Mouse (Mus musculus): ENCODE data around the gene Rabgap1l.

The Rabgap1l gene

GRCm38 (mm10) chr1:160195337-160195663 lies 597.7 kb downstream of the Rabgap1l start:
- DNase-seq (ENCODE audit: extremely low spot score, low spot score) = no peak

- peak; percentile 95 for DNase-seq (ENCODE audit: extremely low spot score, low spot score)
These were observed 598.3 kb downstream of the Rabgap1l start, which contains the start of gene Mrps14 for GRCm38 (mm10) chr1:160194529-160195336. Mrps14 (plus strand) TSS chr1:160195215.

- DNase-seq (ENCODE audit: extremely low spot score, low spot score) = peak; percentile 47
These were observed 608.5 kb downstream of the Rabgap1l start for GRCm38 (mm10) chr1:160184506-160184905.

GRCm38 (mm10) chr1:160181216-160181615 lies 611.8 kb downstream of the Rabgap1l start:
- no peak for DNase-seq (ENCODE audit: extremely low spot score, low spot score)

- DNase-seq (ENCODE audit: extremely low spot score, low spot score) = no peak
These were observed 616.1 kb downstream of the Rabgap1l start for GRCm38 (mm10) chr1:160176903-160177302.
